Mouse (Mus musculus) layer of hippocampus, postnatal 36 days (tissue): ENCODE measurements around the gene Ppp1r32. TPM values are rescaled to one million over a fixed set of nuclear protein-coding genes. Genes with fewer than 3 reads are reported as not detected.

Experiments used
- DNase-seq, 2 experiments: peaks; one replicate each; pipeline ENCODE4 v3.0.0; 2022
- total RNA-seq, 2 experiments: library from RNA; stranded (reverse); gene quantifications; 2 replicates each; pipeline ENCODE4 v1.2.3; 2021

Gene Ppp1r32
- total RNA-seq, 2 experiments from 2014 or later: 1.5 to 1.8 TPM

GRCm38 (mm10) chr19:10457484-10457800 lies 25.3 kb downstream of the Ppp1r32 start:
- peak; percentile 66 to 77 for DNase-seq

DNA sequence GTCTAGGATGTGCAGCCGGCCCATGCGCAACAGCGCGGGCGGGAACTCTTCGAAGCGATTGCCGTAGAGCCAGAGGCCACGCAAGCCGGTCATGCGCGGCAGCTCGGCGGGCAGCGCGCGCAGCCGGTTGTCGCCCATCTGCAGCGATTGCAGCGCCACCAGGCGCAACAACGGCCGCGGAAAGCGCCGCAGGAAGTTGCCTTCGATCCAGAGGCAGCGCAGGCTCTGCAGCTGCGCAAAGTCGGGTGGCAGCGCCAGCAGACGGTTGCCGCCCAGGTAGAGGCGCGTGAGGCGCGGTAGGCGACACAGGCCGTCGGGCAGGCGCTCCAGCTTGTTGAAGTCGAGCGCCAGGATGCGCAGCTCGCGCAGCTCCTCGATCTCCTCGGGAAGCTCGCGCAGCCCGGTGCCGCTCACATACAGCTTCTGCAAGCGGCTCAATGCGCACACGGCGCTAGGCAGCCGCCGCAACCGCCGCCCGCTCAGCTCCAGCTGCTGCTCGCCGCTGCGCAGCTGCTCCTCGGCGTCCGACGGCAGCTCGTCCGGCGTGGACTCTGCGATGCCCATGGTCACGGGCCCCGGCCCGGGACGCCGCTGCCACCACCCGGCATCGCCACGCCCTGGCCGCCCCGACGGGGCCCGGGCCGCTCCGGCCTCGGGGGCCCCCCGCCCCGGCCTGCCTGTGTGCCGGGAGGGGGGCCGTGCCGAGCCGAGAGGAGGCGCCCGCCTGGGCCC lies 25.8 kb downstream of the Ppp1r32 start, which contains the start of gene Lrrc10b:
Gene Lrrc10b, minus strand, starts transcription at position 722 of the 732 bp plus-strand sequence.
- peak; percentile 60 to 70 for DNase-seq

- DNase-seq: no peak
Measured at GRCm38 (mm10) chr19:10455437-10455806, 27.3 kb downstream of the Ppp1r32 start.

GRCm38 (mm10) chr19:10454718-10455436 lies 27.9 kb downstream of the Ppp1r32 start:
- no peak for DNase-seq

DNA sequence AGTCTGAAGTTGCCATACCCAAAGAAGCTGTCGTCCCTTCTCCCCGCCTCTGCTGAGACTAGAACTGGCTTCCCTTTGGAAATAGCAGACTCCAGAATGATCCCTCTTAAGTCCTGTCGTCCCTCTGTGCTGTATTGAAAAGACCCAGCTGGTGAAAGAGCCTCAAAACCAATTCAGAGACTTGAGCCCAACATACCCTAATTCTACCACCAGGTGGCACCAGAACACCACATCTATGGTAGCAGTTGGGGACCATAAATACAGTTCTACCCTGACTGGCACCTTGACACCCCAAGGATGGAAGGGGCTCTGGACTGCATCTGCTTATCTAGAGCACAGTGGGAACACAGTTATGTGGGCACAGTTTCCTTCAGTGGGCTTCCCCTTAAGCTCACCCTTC lies 33.0 kb downstream of the Ppp1r32 start:
- DNase-seq: peak; percentile 69 to 81

- DNase-seq: no peak
Measured at GRCm38 (mm10) chr19:10449190-10449589, 33.5 kb downstream of the Ppp1r32 start.

GRCm38 (mm10) chr19:10448275-10448674 lies 34.5 kb downstream of the Ppp1r32 start:
- no peak for DNase-seq

- no peak for DNase-seq
Measured at GRCm38 (mm10) chr19:10444685-10445369, 37.9 kb downstream of the Ppp1r32 start.

DNA sequence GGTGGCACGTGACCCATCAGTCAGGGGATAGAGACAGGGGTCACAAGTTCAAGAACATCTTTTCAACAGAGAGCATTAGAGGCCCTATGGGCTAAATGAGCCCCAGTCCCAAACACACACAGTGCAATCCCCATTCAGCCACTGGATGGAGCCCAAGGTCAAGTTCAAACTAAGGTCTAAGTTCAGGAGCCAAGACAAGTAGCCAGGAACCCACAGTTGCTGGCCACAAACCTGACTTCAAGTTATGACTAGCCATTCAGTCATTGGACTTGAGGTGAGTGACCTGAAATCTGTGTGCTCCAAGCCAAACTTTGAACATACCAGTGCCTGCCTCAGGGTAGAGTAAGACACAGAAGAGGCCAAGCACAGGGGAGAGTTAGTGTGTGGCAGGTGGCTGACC lies 45.2 kb downstream of the Ppp1r32 start:
- DNase-seq: no peak

GRCm38 (mm10) chr19:10436726-10437125 lies 46.0 kb downstream of the Ppp1r32 start:
- DNase-seq: no peak

DNA sequence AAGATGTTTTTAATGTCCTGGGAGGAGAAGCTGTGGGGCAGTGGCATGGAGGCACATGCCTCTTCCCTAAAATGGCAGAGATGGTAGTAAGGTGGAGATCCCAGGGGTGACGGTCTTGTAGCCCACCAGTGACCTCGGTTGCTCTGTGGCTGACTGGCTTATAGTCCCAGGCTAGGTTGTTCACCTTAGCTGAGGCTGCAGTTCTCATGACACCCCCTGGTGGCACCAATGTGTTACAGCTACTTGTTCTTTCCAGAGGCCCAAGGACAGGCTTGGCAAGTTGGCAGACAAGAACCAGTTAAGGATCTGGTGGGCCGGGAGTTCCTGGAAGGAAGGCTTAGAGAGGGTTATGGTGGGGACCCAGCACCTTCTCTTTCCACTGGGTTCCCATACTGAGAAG lies 46.8 kb downstream of the Ppp1r32 start:
- DNase-seq: peak in 1 of 2 experiments; percentile 58

DNA sequence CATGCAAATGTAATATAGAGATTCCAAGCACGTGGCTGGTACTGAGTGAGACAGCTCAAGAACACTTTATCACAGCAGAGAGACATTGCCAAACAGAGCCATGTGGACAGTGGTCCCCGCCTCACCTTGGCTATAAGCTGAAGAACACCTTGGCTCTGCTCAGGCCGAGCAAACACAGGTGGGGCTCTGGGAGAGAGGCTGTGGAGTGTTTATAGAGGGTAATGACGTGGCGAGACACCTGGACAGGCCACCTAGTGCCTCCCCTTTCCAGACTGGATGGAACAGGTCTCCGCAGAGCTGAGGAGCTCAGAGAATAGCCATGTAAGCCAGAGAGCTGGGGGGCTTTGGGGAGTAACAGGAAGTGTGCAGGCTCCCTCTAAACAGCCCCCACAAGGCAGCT lies 47.8 kb downstream of the Ppp1r32 start:
- DNase-seq: no peak

DNA sequence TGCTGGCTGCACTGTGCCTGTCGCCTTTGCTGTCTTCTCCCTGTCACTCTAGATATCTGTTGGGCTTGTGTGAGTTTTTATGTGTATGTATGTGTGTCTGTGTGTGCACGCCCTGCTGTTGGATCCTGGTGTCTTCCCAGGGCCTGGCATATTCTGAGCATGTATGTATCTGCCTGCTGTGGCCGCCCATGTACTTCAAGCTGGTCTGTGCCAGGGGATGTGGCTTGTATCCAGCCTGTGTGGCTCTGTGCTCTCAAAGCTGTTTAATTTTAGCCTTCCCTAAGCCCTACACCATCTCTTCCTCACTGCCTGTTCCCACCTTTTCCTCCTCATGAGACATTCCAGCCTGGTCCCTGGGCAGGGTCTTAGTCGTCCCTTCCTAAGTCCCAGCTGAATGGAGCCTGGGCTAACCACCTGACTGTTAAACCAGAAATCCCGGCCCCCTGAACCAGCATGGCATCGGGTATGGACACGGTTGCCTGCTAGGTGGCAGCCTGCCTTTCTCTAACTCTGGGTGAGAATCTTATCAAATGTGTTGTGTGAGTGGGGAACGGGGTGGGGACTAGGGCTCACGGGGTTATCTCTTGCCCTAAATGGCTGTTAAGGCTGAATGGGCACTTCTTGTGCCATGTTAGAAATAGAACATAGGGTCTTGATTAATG lies 48.7 kb downstream of the Ppp1r32 start:
- peak; percentile 37 to 45 for DNase-seq

DNA sequence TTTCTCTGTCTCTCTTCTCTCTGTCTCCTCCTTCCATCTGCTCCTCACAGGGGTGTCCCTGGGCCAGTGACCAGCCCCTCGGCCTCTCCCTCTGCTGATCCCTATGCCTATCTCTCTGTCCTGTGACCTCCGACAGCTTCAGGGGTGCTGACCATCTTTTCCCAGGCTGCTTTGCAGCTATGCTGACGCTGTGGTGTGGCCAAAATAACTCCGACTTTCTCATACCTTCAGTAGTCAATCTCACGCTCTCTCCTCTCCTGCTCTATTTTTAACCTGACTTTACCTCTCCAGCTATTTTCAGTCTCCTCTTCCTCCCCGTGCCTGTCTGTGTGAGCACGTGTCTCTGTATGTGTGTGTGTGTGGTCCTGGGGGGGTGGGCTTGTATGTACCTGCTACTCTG lies 49.5 kb downstream of the Ppp1r32 start:
- DNase-seq: no peak

DNA sequence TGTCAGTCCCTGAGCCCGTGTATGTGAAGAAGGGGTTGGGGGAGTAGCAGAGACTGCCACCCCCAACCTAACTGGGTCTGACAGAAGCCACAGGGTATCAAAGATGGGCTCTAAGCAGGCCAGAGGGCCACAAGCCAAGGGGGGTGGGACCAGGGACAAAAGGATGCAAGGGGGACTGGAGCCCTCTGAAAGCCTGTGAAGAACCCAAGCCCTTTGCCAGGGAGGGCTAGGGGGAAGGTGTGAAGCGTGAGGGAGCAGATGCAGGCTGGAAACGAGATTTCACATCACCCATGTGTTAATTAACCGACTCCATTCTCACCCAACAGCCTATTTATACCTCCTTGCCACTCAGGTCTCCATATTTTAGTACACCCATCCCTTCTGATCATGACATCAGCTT lies 50.9 kb downstream of the Ppp1r32 start:
- DNase-seq: no peak

- DNase-seq: no peak
Measured at GRCm38 (mm10) chr19:10431410-10431809, 51.3 kb downstream of the Ppp1r32 start.

DNA sequence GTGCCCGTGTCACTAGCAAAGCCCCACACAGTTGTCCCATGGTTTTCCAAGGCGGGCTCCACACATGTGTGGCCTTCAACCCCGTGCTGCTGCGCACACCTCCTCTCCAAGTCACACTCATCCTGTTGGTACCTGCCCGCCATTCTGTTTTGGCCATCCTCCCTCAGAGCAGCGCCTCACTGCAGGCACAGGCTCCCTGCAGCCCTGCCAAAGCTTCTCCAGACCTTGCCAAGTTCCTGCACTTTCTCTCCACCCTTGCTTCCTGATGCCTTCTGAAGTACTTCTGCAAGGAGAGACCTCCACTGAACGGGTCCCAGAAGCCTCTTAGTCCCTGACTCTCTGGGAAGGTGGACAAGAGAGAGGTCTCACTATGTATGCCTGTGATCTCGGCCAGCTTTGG lies 53.4 kb downstream of the Ppp1r32 start:
- no peak for DNase-seq

- DNase-seq: no peak
Measured at GRCm38 (mm10) chr19:10427431-10427830, 55.3 kb downstream of the Ppp1r32 start.

- DNase-seq: no peak
Measured at GRCm38 (mm10) chr19:10426793-10427192, 55.9 kb downstream of the Ppp1r32 start.

DNA sequence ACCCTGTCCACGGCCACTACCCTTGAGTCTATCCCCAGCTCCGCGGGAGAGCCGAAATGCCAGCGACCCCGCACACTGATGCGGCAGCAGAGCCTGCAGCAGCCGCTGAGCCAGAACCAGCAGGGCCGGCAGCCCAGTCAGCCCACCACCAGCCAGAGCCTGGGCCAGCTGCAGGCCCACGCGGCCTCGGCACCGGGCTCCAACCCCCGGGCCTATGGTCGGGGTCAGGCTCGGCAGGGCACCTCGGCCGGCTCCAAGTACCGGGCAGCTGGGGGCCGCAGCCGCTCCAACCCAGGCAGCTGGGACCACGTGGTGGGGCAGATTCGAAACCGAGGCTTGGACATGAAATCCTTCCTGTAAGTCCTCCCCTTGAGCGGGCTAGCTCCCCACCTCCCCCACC lies 56.4 kb downstream of the Ppp1r32 start:
- DNase-seq: no peak

DNA sequence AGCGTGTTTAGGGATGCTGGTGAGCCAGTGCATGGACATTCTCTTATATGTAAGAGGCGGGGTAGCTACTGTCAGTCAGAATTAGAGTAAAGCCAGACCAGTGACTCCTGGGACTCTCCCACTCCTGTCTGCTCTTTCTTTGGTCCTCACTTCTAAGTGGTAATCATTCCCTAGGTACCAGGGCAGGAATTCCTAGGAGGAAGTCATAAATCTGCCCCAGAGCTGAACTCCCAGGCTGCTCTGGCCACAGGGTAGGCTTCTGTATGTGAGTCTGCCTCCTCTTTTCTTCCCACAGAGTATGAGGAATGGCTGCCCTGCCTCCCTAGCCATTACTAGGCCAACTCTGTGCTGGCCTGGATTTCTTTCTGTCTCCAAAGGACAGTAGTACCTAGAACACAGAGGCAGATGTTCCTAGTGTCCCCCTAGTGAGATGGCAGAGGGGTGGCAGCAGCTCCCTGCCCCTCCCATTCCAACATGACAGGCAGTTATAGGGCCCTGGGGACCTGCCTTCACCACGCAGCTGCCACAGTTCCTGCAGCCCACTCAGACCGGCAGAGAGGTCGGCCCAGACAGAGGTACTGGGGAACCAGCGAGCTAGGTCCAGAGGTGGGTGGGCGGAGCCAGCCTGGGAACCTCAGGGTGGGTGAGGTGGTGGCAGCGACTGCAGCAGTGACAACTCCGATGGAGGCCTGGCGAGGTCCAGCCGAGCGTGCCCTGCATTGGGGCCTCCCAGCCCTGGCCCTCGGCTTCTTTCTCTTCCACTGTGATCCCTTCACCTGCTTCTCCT lies 57.1 kb downstream of the Ppp1r32 start:
- DNase-seq: no peak

- DNase-seq: no peak
Measured at GRCm38 (mm10) chr19:10424751-10425150, 58.0 kb downstream of the Ppp1r32 start.
